10 mouse cellular contexts compared by ENCODE assay signal in genomic region chr4:41664533-41664932, GRCm38 (mm10). TPM values are rescaled to one million over a fixed set of nuclear protein-coding genes. Genes with fewer than 3 reads are reported as not detected.
A peak's percentile ranks its signal among the peaks of the same experiment; 100 is the strongest.
DNase-seq lines count a peak whose midpoint lies in the region; ATAC-seq lines count a peak whose summit lies in the region.
"Had no signal": no experiment of that assay in that cellular context is flagged by ENCODE, and none has a peak within 500 bp of the region (broad histone marks: within the 10 kb centered on the region; RNA-seq: fewer than 3 reads in every experiment).

No protein-coding gene starts in this region.

- H3K9me3 ChIP-seq in forebrain, embryonic 12.5 days: no peaks in the 10 kb centered on the region
- no peaks in the 10 kb centered on the region for H3K9me3 ChIP-seq in forebrain, embryonic 13.5 days (replicated peaks)
- no peaks in the 10 kb centered on the region for H3K9me3 ChIP-seq in megakaryocyte, embryonic 14.5 days
- H3K9me3 ChIP-seq in embryonic facial prominence, embryonic 12.5 days: no peaks in the 10 kb centered on the region
- H3K9me3 ChIP-seq in limb, embryonic 10.5 days (replicated peaks): no peaks in the 10 kb centered on the region

- peaks cover 59% of the 10 kb centered on the region for H3K36me3 ChIP-seq in forebrain, embryonic 12.5 days (replicated peaks)
- peaks cover 72% of the 10 kb centered on the region for H3K36me3 ChIP-seq in forebrain, embryonic 13.5 days (ENCODE audit: poor library complexity, severe bottlenecking)
- no peaks in the 10 kb centered on the region for H3K36me3 ChIP-seq in megakaryocyte, embryonic 14.5 days (replicated peaks; ENCODE audit: low read length)
- H3K36me3 ChIP-seq in embryonic facial prominence, embryonic 12.5 days: 0 out of 2 replicates have a peak, but pooled peaks cover 3% of the 10 kb centered on the region
- H3K36me3 ChIP-seq in limb, embryonic 10.5 days: peaks cover 10% of the 10 kb centered on the region; the same call in 1 of the 2 replicates

- peaks cover 14% of the 10 kb centered on the region for H3K27me3 ChIP-seq in forebrain, embryonic 12.5 days
- H3K27me3 ChIP-seq in forebrain, embryonic 13.5 days: no peaks in the 10 kb centered on the region
- H3K27me3 ChIP-seq in megakaryocyte, embryonic 14.5 days (replicated peaks): peaks cover 71% of the 10 kb centered on the region
- peaks cover 3% of the 10 kb centered on the region; the same call in 1 of the 2 replicates for H3K27me3 ChIP-seq in embryonic facial prominence, embryonic 12.5 days
- H3K27me3 ChIP-seq in limb, embryonic 10.5 days (ENCODE audit: low read depth, poor library complexity, severe bottlenecking): peaks cover 97% of the 10 kb centered on the region

- no peak overlapping the region for H3K4me2 ChIP-seq in forebrain, embryonic 12.5 days
- H3K4me2 ChIP-seq in forebrain, embryonic 13.5 days: no peak overlapping the region
- H3K4me2 ChIP-seq in embryonic facial prominence, embryonic 12.5 days (replicated peaks): no peak overlapping the region

- no peak overlapping the region for H3K9ac ChIP-seq in forebrain, embryonic 12.5 days
- H3K9ac ChIP-seq in forebrain, embryonic 13.5 days: no peak overlapping the region
- H3K9ac ChIP-seq in embryonic facial prominence, embryonic 12.5 days: no peak overlapping the region

- DNase-seq in limb, embryonic 10.5 days (ENCODE audit: low spot score): no peak
- no peak for DNase-seq in cerebellum, adult 9-11 months
- no peak for DNase-seq in embryo, embryonic 10.5 days (ENCODE audit: low spot score)
- DNase-seq: lung, adult 2 months had no signal

- 66% methylated on average over 7 of the region's 7 CpGs for WGBS in forebrain, embryonic 12.5 days
- WGBS in forebrain, embryonic 13.5 days: 61% methylated on average over 7 of the region's 7 CpGs
- WGBS in embryonic facial prominence, embryonic 12.5 days: 22% methylated on average over 7 of the region's 7 CpGs
- 9% methylated on average over 7 of the region's 7 CpGs for WGBS in limb, embryonic 10.5 days

- peak overlapping the region; percentile 15; the same call in 1 of the 2 replicates for H3K27ac ChIP-seq in forebrain, embryonic 12.5 days
- no peak overlapping the region; the same call in 1 of the 2 replicates for H3K27ac ChIP-seq in forebrain, embryonic 13.5 days
- peak overlapping the region; percentile 80; the same call in 1 of the 2 replicates for H3K27ac ChIP-seq in embryonic facial prominence, embryonic 12.5 days
- peak overlapping the region; percentile 67; the same call in 1 of the 2 replicates for H3K27ac ChIP-seq in limb, embryonic 10.5 days

- ATAC-seq in forebrain, embryonic 12.5 days (ENCODE audit: low FRiP score): no peak
- ATAC-seq in forebrain, embryonic 13.5 days: no peak
- ATAC-seq in megakaryocyte, adult 5-6 weeks (ENCODE audit: poor library complexity, severe bottlenecking): no peak
- no peak for ATAC-seq in embryonic facial prominence, embryonic 12.5 days (ENCODE audit: insufficient number of reproducible peaks, insufficient read depth, low FRiP score, low TSS enrichment)

- H3K4me1 ChIP-seq in forebrain, embryonic 12.5 days: peaks cover 65% of the 10 kb centered on the region
- H3K4me1 ChIP-seq in forebrain, embryonic 13.5 days: peaks cover 63% of the 10 kb centered on the region
- peaks cover 7% of the 10 kb centered on the region; the same call in 1 of the 2 replicates for H3K4me1 ChIP-seq in megakaryocyte, embryonic 14.5 days
- peaks cover 64% of the 10 kb centered on the region for H3K4me1 ChIP-seq in embryonic facial prominence, embryonic 12.5 days
- H3K4me1 ChIP-seq in limb, embryonic 10.5 days: peaks cover 72% of the 10 kb centered on the region

- H3K4me3 ChIP-seq in forebrain, embryonic 12.5 days (replicated peaks): no peak overlapping the region
- H3K4me3 ChIP-seq in forebrain, embryonic 13.5 days: no peak overlapping the region
- H3K4me3 ChIP-seq in megakaryocyte, embryonic 14.5 days (replicated peaks): peak overlapping the region; percentile 31
- no peak overlapping the region for H3K4me3 ChIP-seq in embryonic facial prominence, embryonic 12.5 days
- H3K4me3 ChIP-seq in limb, embryonic 10.5 days: no peak overlapping the region

RNA-seq across cellular contexts. Expression of gene Enho, which starts 24.4 kb away (rescaled TPM):
- polyA plus RNA-seq in forebrain, embryonic 12.5 days (2016; fragmentation: Nextera tagmentation; extraction: Ambion mirVana): 43.2 and 44.7 TPM in 2 replicates
- 47.8 and 50.6 TPM in 2 replicates for polyA plus RNA-seq in forebrain, embryonic 13.5 days (2015; fragmentation: Nextera tagmentation; extraction: Ambion mirVana)
- 0.39 TPM in 1 of 2 replicates, not detected in the other for polyA plus RNA-seq in megakaryocyte, embryonic 14.5 days (2012; ENCODE audit: insufficient read depth, low replicate concordance)
- total RNA-seq in megakaryocyte, adult 5-6 weeks (2015): not detected in 2 replicates
- total RNA-seq in megakaryocyte, adult 5-6 weeks (2017): not detected in 2 replicates
- 29.0 and 33.7 TPM in 2 replicates for polyA plus RNA-seq in embryonic facial prominence, embryonic 12.5 days (2016; fragmentation: Nextera tagmentation; extraction: Ambion mirVana)
- polyA plus RNA-seq in limb, embryonic 10.5 days (2016; fragmentation: Nextera tagmentation; extraction: Ambion mirVana): 21.0 and 24.2 TPM in 2 replicates

RNA-seq across cellular contexts. Expression of gene Cntfr, which starts 32.4 kb away (rescaled TPM):
- 21.9 and 28.3 TPM in 2 replicates for polyA plus RNA-seq in forebrain, embryonic 12.5 days (2016; fragmentation: Nextera tagmentation; extraction: Ambion mirVana)
- polyA plus RNA-seq in forebrain, embryonic 13.5 days (2015; fragmentation: Nextera tagmentation; extraction: Ambion mirVana): 21.1 and 21.8 TPM in 2 replicates
- 3.6 and 10.6 TPM in 2 replicates for polyA plus RNA-seq in megakaryocyte, embryonic 14.5 days (2012; ENCODE audit: insufficient read depth, low replicate concordance)
- not detected in 2 replicates for total RNA-seq in megakaryocyte, adult 5-6 weeks (2015)
- total RNA-seq in megakaryocyte, adult 5-6 weeks (2017): not detected in 2 replicates
- 13.6 and 14.9 TPM in 2 replicates for polyA plus RNA-seq in embryonic facial prominence, embryonic 12.5 days (2016; fragmentation: Nextera tagmentation; extraction: Ambion mirVana)
- polyA plus RNA-seq in limb, embryonic 10.5 days (2016; fragmentation: Nextera tagmentation; extraction: Ambion mirVana): 6.1 and 7.8 TPM in 2 replicates
- total RNA-seq: hematopoietic stem cell, adult 5-6 weeks had no signal

RNA-seq across cellular contexts. Expression of gene Il11ra1, which starts 35.3 kb away (rescaled TPM):
- 56.6 and 62.1 TPM in 2 replicates for polyA plus RNA-seq in forebrain, embryonic 12.5 days (2016; fragmentation: Nextera tagmentation; extraction: Ambion mirVana)
- polyA plus RNA-seq in forebrain, embryonic 13.5 days (2015; fragmentation: Nextera tagmentation; extraction: Ambion mirVana): 28.1 and 30.7 TPM in 2 replicates
- 2.2 and 3.9 TPM in 2 replicates for polyA plus RNA-seq in megakaryocyte, embryonic 14.5 days (2012; ENCODE audit: insufficient read depth, low replicate concordance)
- 12.9 and 13.4 TPM in 2 replicates for total RNA-seq in megakaryocyte, adult 5-6 weeks (2015)
- 50.2 and 52.1 TPM in 2 replicates for total RNA-seq in megakaryocyte, adult 5-6 weeks (2017)
- 337 and 358 TPM in 2 replicates for polyA plus RNA-seq in embryonic facial prominence, embryonic 12.5 days (2016; fragmentation: Nextera tagmentation; extraction: Ambion mirVana)
- polyA plus RNA-seq in limb, embryonic 10.5 days (2016; fragmentation: Nextera tagmentation; extraction: Ambion mirVana): 202 and 253 TPM in 2 replicates

RNA-seq across cellular contexts. Expression of gene Rpp25l, which starts 48.8 kb away (rescaled TPM):
- 77.0 and 79.1 TPM in 2 replicates for polyA plus RNA-seq in forebrain, embryonic 12.5 days (2016; fragmentation: Nextera tagmentation; extraction: Ambion mirVana)
- 80.7 and 83.8 TPM in 2 replicates for polyA plus RNA-seq in forebrain, embryonic 13.5 days (2015; fragmentation: Nextera tagmentation; extraction: Ambion mirVana)
- 51.7 and 76.8 TPM in 2 replicates for polyA plus RNA-seq in megakaryocyte, embryonic 14.5 days (2012; ENCODE audit: insufficient read depth, low replicate concordance)
- total RNA-seq in megakaryocyte, adult 5-6 weeks (2015): 15.8 and 18.2 TPM in 2 replicates
- total RNA-seq in megakaryocyte, adult 5-6 weeks (2017): 15.5 and 26.2 TPM in 2 replicates
- 84.9 and 87.8 TPM in 2 replicates for polyA plus RNA-seq in embryonic facial prominence, embryonic 12.5 days (2016; fragmentation: Nextera tagmentation; extraction: Ambion mirVana)
- 93.6 and 101 TPM in 2 replicates for polyA plus RNA-seq in limb, embryonic 10.5 days (2016; fragmentation: Nextera tagmentation; extraction: Ambion mirVana)

RNA-seq across cellular contexts. Expression of gene Dctn3, which starts 58.4 kb away (rescaled TPM):
- polyA plus RNA-seq in forebrain, embryonic 12.5 days (2016; fragmentation: Nextera tagmentation; extraction: Ambion mirVana): 159 and 179 TPM in 2 replicates
- polyA plus RNA-seq in forebrain, embryonic 13.5 days (2015; fragmentation: Nextera tagmentation; extraction: Ambion mirVana): 259 and 262 TPM in 2 replicates
- polyA plus RNA-seq in megakaryocyte, embryonic 14.5 days (2012; ENCODE audit: insufficient read depth, low replicate concordance): 22.2 and 369 TPM in 2 replicates
- 80.5 and 92.2 TPM in 2 replicates for total RNA-seq in megakaryocyte, adult 5-6 weeks (2015)
- total RNA-seq in megakaryocyte, adult 5-6 weeks (2017): 73.5 and 100 TPM in 2 replicates
- 117 and 122 TPM in 2 replicates for polyA plus RNA-seq in embryonic facial prominence, embryonic 12.5 days (2016; fragmentation: Nextera tagmentation; extraction: Ambion mirVana)
- 118 and 123 TPM in 2 replicates for polyA plus RNA-seq in limb, embryonic 10.5 days (2016; fragmentation: Nextera tagmentation; extraction: Ambion mirVana)

Comparison
In these comparisons a context has a peak if more than half of its experiments do, and no peak if none do; other contexts are left out.
1. RNA of gene Enho, which starts 24.4 kb away (polyA plus RNA-seq): 47.8 to 50.6 TPM in forebrain, embryonic 13.5 days, 43.2 to 44.7 TPM in forebrain, embryonic 12.5 days, 29.0 to 33.7 TPM in embryonic facial prominence, embryonic 12.5 days and 21.0 to 24.2 TPM in limb, embryonic 10.5 days; 0.39 TPM in megakaryocyte, embryonic 14.5 days; every median in the first group is over 10 times any median in the second.